Comparison of ENCODE assay signal across 11 mouse cellular contexts in genomic region chr5:134473902-134474301, GRCm38 (mm10). TPM values are rescaled to one million over a fixed set of nuclear protein-coding genes. Genes with fewer than 3 reads are reported as not detected.
DNase-seq lines count a peak whose midpoint lies in the region; ATAC-seq and TF ChIP-seq lines count a peak whose summit lies in the region.
"Had no signal": no experiment of that assay in that cellular context is flagged by ENCODE, and none has a peak within 500 bp of the region (broad histone marks: within the 10 kb centered on the region; RNA-seq: fewer than 3 reads in every experiment).

No protein-coding gene starts in this region.

- DNase-seq in kidney, postnatal 0 days (ENCODE audit: low spot score) = no peak
- DNase-seq in right cerebral cortex, postnatal 4 days = no peak
- no peak for DNase-seq in right cerebral cortex, postnatal 36 days (ENCODE audit: low spot score in 2 of 2)
- DNase-seq: adrenal gland, postnatal 10 days; gastrocnemius, postnatal 14 days; kidney, adult 11 months had no signal

- H3K9ac ChIP-seq in kidney, postnatal 0 days (ENCODE audit: low read depth, low read length) = no peak overlapping the region
- H3K9ac ChIP-seq in kidney, embryonic 15.5 days = no peak overlapping the region
- no peak overlapping the region for H3K9ac ChIP-seq in ES-Bruce4 (ENCODE audit: low read depth, poor library complexity, severe bottlenecking)
- H3K9ac ChIP-seq: limb, embryonic 12.5 days had no signal

- no peak for TF ChIP-seq POLR2A in ES-Bruce4 (IDR thresholded peaks at IDR 0.05; ENCODE audit: insufficient read depth, low read length)
- no peak for TF ChIP-seq POLR2A in bone marrow, adult 2 months (IDR thresholded peaks at IDR 0.05; ENCODE audit: borderline replicate concordance, control insufficient read depth, low read depth, low read length)

- peak; percentile 57 for TF ChIP-seq CTCF in kidney, postnatal 0 days (IDR thresholded peaks at IDR 0.05; ENCODE audit: low read depth)
- TF ChIP-seq CTCF in ES-Bruce4 (IDR thresholded peaks at IDR 0.05; ENCODE audit: low read depth, low read length) = peak; percentile 59
- TF ChIP-seq CTCF in bone marrow, adult 2 months (IDR thresholded peaks at IDR 0.05; ENCODE audit: control insufficient read depth, insufficient read depth, low read length) = peak; percentile 68

- H3K27ac ChIP-seq in kidney, postnatal 0 days = no peak overlapping the region
- H3K27ac ChIP-seq in kidney, embryonic 15.5 days = no peak overlapping the region
- H3K27ac ChIP-seq in ES-Bruce4 (ENCODE audit: insufficient read depth, low read length) = no peak overlapping the region
- no peak overlapping the region for H3K27ac ChIP-seq in bone marrow, adult 2 months (ENCODE audit: control insufficient read depth, insufficient read depth, low read depth, low read length, poor library complexity)
- H3K27ac ChIP-seq: limb, embryonic 12.5 days had no signal

- no peaks in the 10 kb centered on the region for H3K9me3 ChIP-seq in kidney, postnatal 0 days (replicated peaks; ENCODE audit: low read length)
- peaks cover 3% of the 10 kb centered on the region for H3K9me3 ChIP-seq in kidney, embryonic 15.5 days (replicated peaks)
- H3K9me3 ChIP-seq in ES-Bruce4 (replicated peaks; ENCODE audit: control insufficient read depth, insufficient read depth, low read length, poor library complexity, severe bottlenecking) = peaks cover 22% of the 10 kb centered on the region

- no peak overlapping the region for H3K4me3 ChIP-seq in kidney, postnatal 0 days (replicated peaks; ENCODE audit: low read depth, low read length)
- no peak overlapping the region for H3K4me3 ChIP-seq in kidney, embryonic 15.5 days (replicated peaks)
- H3K4me3 ChIP-seq in ES-Bruce4 (ENCODE audit: low read depth, low read length) = no peak overlapping the region
- no peak overlapping the region for H3K4me3 ChIP-seq in bone marrow, adult 2 months (replicated peaks; ENCODE audit: control insufficient read depth, low read depth, low read length)
- H3K4me3 ChIP-seq: limb, embryonic 12.5 days had no signal

- TF ChIP-seq EP300 in ES-Bruce4 (IDR thresholded peaks at IDR 0.05; ENCODE audit: insufficient read depth, low read depth, low read length) = no peak

- no peak overlapping the region for H3K4me2 ChIP-seq in kidney, postnatal 0 days (ENCODE audit: low read length)
- no peak overlapping the region for H3K4me2 ChIP-seq in kidney, embryonic 15.5 days
- H3K4me2 ChIP-seq: limb, embryonic 12.5 days had no signal

- WGBS in kidney, postnatal 0 days = 85% methylated on average over 2 of the region's 2 CpGs
- 90% methylated on average over 2 of the region's 2 CpGs for WGBS in kidney, embryonic 15.5 days
- WGBS in bone marrow, adult 2 months = 63% methylated on average over 2 of the region's 2 CpGs

- no peaks in the 10 kb centered on the region for H3K36me3 ChIP-seq in kidney, postnatal 0 days (ENCODE audit: insufficient read depth, low read length)
- no peaks in the 10 kb centered on the region for H3K36me3 ChIP-seq in kidney, embryonic 15.5 days
- no peaks in the 10 kb centered on the region for H3K36me3 ChIP-seq in ES-Bruce4 (ENCODE audit: control insufficient read depth, insufficient read depth, low read length, poor library complexity, severe bottlenecking)
- H3K36me3 ChIP-seq: limb, embryonic 12.5 days had no signal

- no peaks in the 10 kb centered on the region for H3K27me3 ChIP-seq in kidney, postnatal 0 days (ENCODE audit: insufficient read depth, low read length)
- no peaks in the 10 kb centered on the region for H3K27me3 ChIP-seq in kidney, embryonic 15.5 days
- H3K27me3 ChIP-seq in ES-Bruce4 (ENCODE audit: control insufficient read depth, insufficient read depth, low read length, poor library complexity, severe bottlenecking) = no peaks in the 10 kb centered on the region
- H3K27me3 ChIP-seq: limb, embryonic 12.5 days had no signal

- no peaks in the 10 kb centered on the region for H3K4me1 ChIP-seq in kidney, postnatal 0 days (replicated peaks; ENCODE audit: insufficient read depth, low read length)
- no peaks in the 10 kb centered on the region for H3K4me1 ChIP-seq in kidney, embryonic 15.5 days
- H3K4me1 ChIP-seq in ES-Bruce4 (ENCODE audit: control insufficient read depth, insufficient read depth, low read length) = no peaks in the 10 kb centered on the region
- H3K4me1 ChIP-seq in bone marrow, adult 2 months (ENCODE audit: control insufficient read depth, insufficient read depth, low read length) = peaks cover 2% of the 10 kb centered on the region; the same call in 1 of the 2 replicates
- H3K4me1 ChIP-seq: limb, embryonic 12.5 days had no signal

- no peak for ATAC-seq in kidney, postnatal 0 days (replicated peaks; ENCODE audit: low FRiP score, low read depth)
- ATAC-seq in kidney, embryonic 15.5 days (replicated peaks; ENCODE audit: low FRiP score) = no peak
- ATAC-seq in megakaryocyte-erythroid progenitor cell, adult 5-6 weeks (replicated peaks; ENCODE audit: low FRiP score, low TSS enrichment, poor library complexity, severe bottlenecking) = peak; percentile 68

RNA-seq across cellular contexts. Expression of gene Gtf2ird1, which starts 17.4 kb away (rescaled TPM):
- polyA plus RNA-seq in kidney, postnatal 0 days (2015; fragmentation: Nextera tagmentation; extraction: Ambion mirVana) = 46.7 and 49.8 TPM in 2 replicates
- 77.5 and 84.3 TPM in 2 replicates for polyA plus RNA-seq in kidney, embryonic 15.5 days (2015; fragmentation: Nextera tagmentation; extraction: Ambion mirVana)
- 91.5 and 94.2 TPM in 2 replicates for polyA plus RNA-seq in ES-Bruce4 (2011; ENCODE audit: insufficient read depth, insufficient read length, low read depth, missing spikeins)
- polyA plus RNA-seq in bone marrow, adult 2 months (2011; ENCODE audit: insufficient read depth, insufficient read length, low replicate concordance, missing spikeins) = 11.2 and 13.1 TPM in 2 replicates
- total RNA-seq in megakaryocyte-erythroid progenitor cell, adult 5-6 weeks (2014; fragmentation: Nextera tagmentation) = 17.7 and 23.1 TPM in 2 replicates
- total RNA-seq in megakaryocyte-erythroid progenitor cell, adult 5-6 weeks (2017) = 5.5 and 11.8 TPM in 2 replicates
